Mouse (Mus musculus): ENCODE results near the gene Hspa1a.

DNA sequence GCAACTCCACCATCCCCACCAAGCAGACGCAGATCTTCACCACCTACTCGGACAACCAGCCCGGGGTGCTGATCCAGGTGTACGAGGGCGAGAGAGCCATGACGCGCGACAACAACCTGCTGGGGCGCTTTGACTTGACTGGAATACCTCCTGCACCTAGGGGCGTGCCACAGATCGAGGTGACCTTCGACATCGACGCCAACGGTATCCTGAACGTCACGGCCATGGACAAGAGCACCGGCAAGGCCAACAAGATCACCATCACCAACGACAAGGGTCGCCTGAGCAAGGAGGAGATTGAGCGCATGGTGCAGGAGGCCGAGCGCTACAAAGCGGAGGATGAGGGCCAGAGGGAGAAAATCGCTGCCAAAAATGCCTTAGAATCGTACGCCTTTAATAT, 6.3 kb upstream of the Hspa1a start:
- TF ChIP-seq CTCF (IDR thresholded peaks at IDR 0.05; ENCODE audit: control insufficient read depth, insufficient read depth, insufficient replicate concordance, low read depth, low read length) (no peak), POLR2A (IDR thresholded peaks at IDR 0.05; ENCODE audit: control insufficient read depth, low read depth, low read length) (no peak; the same call in 1 of the 2 replicates)
